Mouse (Mus musculus): ENCODE results near the gene Cnot6.

Gene Cnot6

DNA sequence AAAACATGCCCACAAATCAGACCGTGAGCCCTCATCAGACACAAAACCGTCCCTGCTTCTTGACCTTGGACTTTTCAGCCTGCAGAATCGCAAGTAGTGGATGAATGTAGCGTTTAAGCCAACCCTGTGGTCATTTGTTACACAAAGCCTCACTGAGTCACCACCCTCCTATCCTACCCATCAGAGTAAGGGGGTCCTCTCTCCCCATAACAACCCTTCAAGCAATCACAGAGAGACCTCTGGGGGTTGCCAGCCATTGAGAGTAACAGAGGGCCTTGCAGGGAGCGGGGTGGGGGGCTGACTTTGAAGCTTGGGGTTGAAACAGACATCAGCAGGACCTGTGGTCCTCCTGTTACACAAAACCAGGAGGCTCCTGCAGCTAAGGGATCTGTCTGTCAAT is 57.9 kb downstream of the Cnot6 start:
- DNase-seq (ENCODE audit: low read depth, low spot score) = no peak

GRCm38 (mm10) chr11:49653079-49653408 is 59.5 kb downstream of the Cnot6 start:
- DNase-seq (ENCODE audit: low read depth, low spot score) = no peak

GRCm38 (mm10) chr11:49652401-49653078 is 60.0 kb downstream of the Cnot6 start:
- peak; percentile 89 for DNase-seq (ENCODE audit: low read depth, low spot score)

DNA sequence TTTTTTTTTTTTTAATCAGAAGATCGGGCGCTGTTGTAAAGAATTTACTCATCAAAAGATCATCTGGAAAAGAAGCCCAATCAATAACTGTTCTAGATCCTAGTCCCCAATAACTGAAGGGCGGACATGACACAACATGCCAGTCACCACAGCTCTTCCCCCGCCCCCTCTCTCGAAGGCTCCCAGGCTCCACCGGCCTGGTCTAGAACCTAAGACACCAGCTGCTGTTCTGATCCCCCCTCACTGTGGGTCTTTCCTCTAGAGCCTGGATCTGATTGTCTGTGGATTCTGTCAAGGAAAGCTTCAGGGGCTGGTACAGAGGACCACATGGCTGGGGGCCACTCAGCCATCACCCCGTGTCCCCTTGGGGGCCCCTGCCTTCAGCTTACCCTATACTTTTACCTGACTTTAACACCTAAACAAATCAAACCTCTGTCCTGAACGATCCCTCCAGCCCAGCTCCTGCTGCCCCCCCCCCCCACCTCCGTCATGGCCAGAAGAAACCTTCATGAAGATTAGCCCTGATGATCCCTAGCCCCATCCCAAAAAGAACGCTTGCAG is 60.7 kb downstream of the Cnot6 start:
- peak; percentile 36 for DNase-seq (ENCODE audit: low read depth, low spot score)

DNA sequence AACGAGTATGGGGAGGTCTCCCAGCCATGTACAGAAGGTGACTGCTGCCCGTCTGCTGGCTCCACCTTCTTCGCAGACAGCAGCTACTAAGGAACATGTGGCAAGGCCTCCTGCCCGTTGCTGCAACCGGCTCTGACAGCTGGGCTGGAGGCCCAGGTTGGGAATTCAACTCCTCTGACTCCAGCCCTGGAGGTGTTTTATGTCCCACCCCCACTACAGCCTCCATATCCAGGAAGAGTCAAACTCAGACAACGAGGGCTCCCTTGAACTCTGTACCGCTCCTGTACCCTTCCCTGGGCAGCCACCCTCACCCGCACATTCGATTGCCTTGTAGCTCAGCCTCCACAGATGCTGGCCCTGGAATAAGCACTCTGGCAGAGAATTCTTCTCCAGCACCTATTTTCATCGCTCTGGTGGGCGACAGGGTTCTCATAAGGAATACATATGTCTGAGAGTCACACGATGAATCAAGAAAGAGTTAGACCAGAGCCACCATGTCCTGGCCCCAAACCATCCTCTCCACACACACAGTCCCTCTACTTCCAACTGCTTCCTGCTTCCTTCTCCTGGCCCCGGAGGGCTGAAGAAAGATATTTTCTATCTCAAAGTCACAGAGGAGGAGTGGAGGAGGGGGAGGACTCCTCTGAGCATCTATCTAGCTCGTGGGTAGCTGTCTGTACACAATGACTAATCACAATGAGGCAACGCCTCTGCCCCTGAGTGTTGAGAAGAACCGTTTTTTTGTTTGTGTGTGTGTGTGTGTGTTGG is 61.3 kb downstream of the Cnot6 start:
- peak; percentile 45 for DNase-seq (ENCODE audit: low read depth, low spot score)

DNA sequence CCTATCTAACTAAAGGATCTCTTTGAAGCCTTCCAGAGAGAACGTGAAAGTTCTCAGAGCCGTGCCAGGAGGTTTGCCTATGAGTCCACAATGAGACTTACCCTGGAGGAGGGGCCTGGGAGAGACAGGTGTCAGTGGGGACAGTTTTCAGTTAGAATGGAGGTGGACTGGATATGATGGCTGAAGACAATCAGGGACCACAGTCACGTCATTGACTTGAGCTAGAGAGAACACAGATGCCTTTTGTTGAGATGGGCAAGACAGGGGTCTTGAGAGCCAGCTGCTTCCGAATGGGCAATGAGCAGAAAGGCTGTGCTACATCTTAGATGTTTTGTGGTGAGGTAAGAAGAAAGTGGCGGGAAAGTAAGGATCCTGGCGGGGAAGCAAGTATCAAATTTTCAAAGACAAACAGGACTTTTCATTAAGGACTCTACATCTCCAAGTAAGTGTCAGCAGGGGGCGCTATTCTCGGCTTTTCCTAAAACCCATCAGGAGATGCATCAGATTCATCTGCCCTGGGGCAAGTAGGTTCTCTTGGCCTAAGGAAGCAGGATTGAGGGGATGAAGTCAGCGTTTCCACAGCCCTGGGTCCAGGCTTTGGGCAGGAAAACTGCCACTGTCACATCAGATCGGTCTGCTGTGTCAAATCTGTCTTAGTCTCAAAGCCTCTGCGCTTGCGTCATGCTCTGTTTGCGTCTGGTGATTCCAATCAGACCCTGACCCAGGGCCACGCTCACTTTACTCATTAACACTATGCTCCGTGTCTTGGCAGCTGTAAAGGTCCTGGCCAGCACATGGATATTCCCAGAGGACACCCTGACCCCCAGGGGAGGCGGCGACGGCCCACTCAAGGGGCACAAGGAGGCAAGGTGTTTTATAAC is 62.2 kb downstream of the Cnot6 start:
- peak; percentile 90 for DNase-seq (ENCODE audit: low read depth, low spot score)

- DNase-seq (ENCODE audit: low read depth, low spot score) = no peak
Measured at GRCm38 (mm10) chr11:49645677-49646076, 66.8 kb downstream of the Cnot6 start.

GRCm38 (mm10) chr11:49636449-49636848 is 76.1 kb downstream of the Cnot6 start:
- peak; percentile 88 for DNase-seq (ENCODE audit: low read depth, low spot score)

- DNase-seq (ENCODE audit: low read depth, low spot score) = no peak
Measured at GRCm38 (mm10) chr11:49635671-49636070, 76.9 kb downstream of the Cnot6 start.

GRCm38 (mm10) chr11:49634101-49634500 is 78.4 kb downstream of the Cnot6 start:
- DNase-seq (ENCODE audit: low read depth, low spot score) = peak; percentile 34

- no peak for DNase-seq (ENCODE audit: low read depth, low spot score)
Measured at GRCm38 (mm10) chr11:49632256-49632655, 80.3 kb downstream of the Cnot6 start.

DNA sequence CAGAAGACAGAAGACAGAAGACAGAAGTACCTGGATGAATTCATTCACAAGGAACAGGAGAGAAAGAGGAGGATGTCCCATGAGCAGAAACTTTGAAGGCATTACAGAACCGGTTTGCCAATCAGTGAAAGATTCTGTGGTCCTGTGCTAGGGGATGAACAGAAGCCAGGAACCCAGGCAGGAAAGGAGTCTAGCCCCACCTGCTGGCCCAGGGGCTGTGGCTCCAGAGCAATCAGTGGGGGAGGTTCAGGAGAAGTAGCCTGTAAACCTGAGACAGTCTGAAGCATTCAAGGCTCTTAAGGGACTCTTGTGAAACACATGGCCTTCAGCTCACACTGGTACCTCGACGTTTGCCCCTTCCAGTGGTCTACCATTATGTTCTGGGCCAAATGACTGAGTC is 81.4 kb downstream of the Cnot6 start:
- peak; percentile 40 for DNase-seq (ENCODE audit: low read depth, low spot score)

- no peak for DNase-seq (ENCODE audit: low read depth, low spot score)
Measured at GRCm38 (mm10) chr11:49626748-49627147, 85.8 kb downstream of the Cnot6 start.

DNA sequence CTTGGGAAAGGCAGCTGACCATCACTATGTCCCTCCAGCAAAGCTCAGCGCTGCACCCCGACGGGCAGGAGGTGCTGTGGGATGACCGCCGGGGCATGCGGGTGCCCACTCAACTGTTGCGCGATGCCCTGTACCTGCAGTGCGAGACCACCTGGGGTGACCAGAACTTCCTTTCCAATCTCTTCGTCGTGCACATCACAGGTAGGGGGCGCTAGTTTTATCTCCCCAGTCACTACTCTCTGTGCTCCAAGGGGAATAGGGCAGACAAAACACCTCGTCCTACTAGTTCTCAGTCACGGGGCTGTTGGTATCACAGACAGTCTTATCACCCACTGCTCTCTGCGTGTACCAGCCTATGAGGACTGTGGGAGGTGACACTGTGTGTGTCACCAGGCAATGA is 86.7 kb downstream of the Cnot6 start:
- DNase-seq (ENCODE audit: low read depth, low spot score) = peak; percentile 66

GRCm38 (mm10) chr11:49624156-49624555 is 88.4 kb downstream of the Cnot6 start:
- DNase-seq (ENCODE audit: low read depth, low spot score) = no peak

- no peak for DNase-seq (ENCODE audit: low read depth, low spot score)
Measured at GRCm38 (mm10) chr11:49621953-49622352, 90.6 kb downstream of the Cnot6 start.
